10 mouse cellular contexts compared by ENCODE assay signal in the genomic region with DNA sequence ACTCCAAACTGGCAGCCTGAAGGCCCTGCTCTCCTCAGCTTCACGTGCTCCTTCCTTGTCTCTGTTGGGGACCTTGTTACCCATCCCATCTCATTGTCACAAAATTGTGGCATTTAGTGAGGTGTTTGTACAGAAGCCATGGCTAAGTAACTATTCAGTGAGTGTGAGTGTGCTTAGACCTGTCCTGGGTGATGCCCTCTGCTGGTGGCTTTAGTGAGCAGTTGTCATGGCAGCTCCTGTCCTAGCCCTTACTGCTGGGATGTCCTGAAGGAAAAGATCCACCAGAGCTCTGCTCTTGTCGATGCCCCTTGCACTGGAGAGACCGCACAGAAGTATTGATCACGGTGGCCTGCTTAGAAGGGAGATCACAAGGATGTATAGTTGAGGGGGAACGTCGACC. TPM values are rescaled to one million over a fixed set of nuclear protein-coding genes. Genes with fewer than 3 reads are reported as not detected.
A peak's percentile ranks its signal among the peaks of the same experiment; 100 is the strongest.
DNase-seq lines count a peak whose midpoint lies in the region; ATAC-seq and TF ChIP-seq lines count a peak whose summit lies in the region.
"Had no signal": no experiment of that assay in that cellular context is flagged by ENCODE, and none has a peak within 500 bp of the region (broad histone marks: within the 10 kb centered on the region; RNA-seq: fewer than 3 reads in every experiment).

No protein-coding gene starts in this region.

- no peaks in the 10 kb centered on the region; the same call in none of the 2 replicates for H3K36me3 ChIP-seq in embryonic facial prominence, embryonic 11.5 days (replicated peaks; ENCODE audit: control insufficient read depth, insufficient read depth, low read depth, low read length)
- H3K36me3 ChIP-seq in embryonic facial prominence, embryonic 10.5 days (replicated peaks), result peaks cover 79% of the 10 kb centered on the region
- peaks cover 33% of the 10 kb centered on the region for H3K36me3 ChIP-seq in lung, embryonic 16.5 days (ENCODE audit: control insufficient read depth, insufficient read depth, low read length)
- H3K36me3 ChIP-seq in splenic B cell, adult 2 months (ENCODE audit: control insufficient read depth, insufficient read depth, low read length, poor library complexity, severe bottlenecking), result peaks cover 10% of the 10 kb centered on the region

- H3K4me1 ChIP-seq in embryonic facial prominence, embryonic 11.5 days (ENCODE audit: control insufficient read depth, insufficient read depth, low read length), result no peaks in the 10 kb centered on the region
- H3K4me1 ChIP-seq in embryonic facial prominence, embryonic 10.5 days, result no peaks in the 10 kb centered on the region
- no peaks in the 10 kb centered on the region for H3K4me1 ChIP-seq in lung, embryonic 16.5 days (replicated peaks; ENCODE audit: control insufficient read depth, insufficient read depth, low read length)
- no peaks in the 10 kb centered on the region for H3K4me1 ChIP-seq in bone marrow macrophage, adult 2 months (ENCODE audit: control insufficient read depth, insufficient read depth, low read length)
- H3K4me1 ChIP-seq: embryonic facial prominence, embryonic 15.5 days had no signal

- peak; percentile 9 for DNase-seq in embryonic facial prominence, embryonic 11.5 days (ENCODE audit: low spot score)
- no peak for DNase-seq in embryonic facial prominence, embryonic 10.5 days (ENCODE audit: low spot score)
- DNase-seq in lung, postnatal 25 days (ENCODE audit: low spot score), result no peak
- DNase-seq in splenic B cell, adult 2 months (ENCODE audit: low read depth, low spot score), result peak; percentile 76
- DNase-seq in right cerebral cortex, adult 2 months (ENCODE audit: low spot score in 2 of 2), result no peak
- DNase-seq in layer of hippocampus, adult 9-10 months (ENCODE audit: low spot score), result no peak

- ATAC-seq in embryonic facial prominence, embryonic 11.5 days (replicated peaks; ENCODE audit: insufficient number of reproducible peaks, low FRiP score, low TSS enrichment, low read depth), result no peak
- ATAC-seq in lung, embryonic 16.5 days (ENCODE audit: low read depth), result peak; percentile 64; the same call in 1 of the 2 replicates
- ATAC-seq: midbrain, embryonic 16.5 days had no signal

- no peak overlapping the region for H3K9ac ChIP-seq in embryonic facial prominence, embryonic 11.5 days (replicated peaks; ENCODE audit: low read length)
- no peak overlapping the region for H3K9ac ChIP-seq in lung, embryonic 16.5 days (ENCODE audit: low read length)
- H3K9ac ChIP-seq: embryonic facial prominence, embryonic 15.5 days had no signal

- H3K27ac ChIP-seq in embryonic facial prominence, embryonic 11.5 days (replicated peaks; ENCODE audit: low read depth, low read length), result no peak overlapping the region
- no peak overlapping the region for H3K27ac ChIP-seq in embryonic facial prominence, embryonic 10.5 days (replicated peaks)
- H3K27ac ChIP-seq in lung, embryonic 16.5 days (ENCODE audit: low read length), result no peak overlapping the region
- no peak overlapping the region for H3K27ac ChIP-seq in bone marrow macrophage, adult 2 months (ENCODE audit: insufficient read depth, low read depth, low read length)
- H3K27ac ChIP-seq: embryonic facial prominence, embryonic 15.5 days had no signal

- no peak overlapping the region for H3K4me3 ChIP-seq in embryonic facial prominence, embryonic 11.5 days (ENCODE audit: low read depth, low read length)
- H3K4me3 ChIP-seq in embryonic facial prominence, embryonic 10.5 days, result no peak overlapping the region
- H3K4me3 ChIP-seq in lung, embryonic 16.5 days (ENCODE audit: low read length), result no peak overlapping the region
- no peak overlapping the region for H3K4me3 ChIP-seq in bone marrow macrophage, adult 2 months (ENCODE audit: insufficient read depth, low read length)
- H3K4me3 ChIP-seq: embryonic facial prominence, embryonic 15.5 days had no signal

- WGBS in embryonic facial prominence, embryonic 11.5 days, result 89% methylated on average over 6 of the region's 6 CpGs
- 90% methylated on average over 6 of the region's 6 CpGs for WGBS in embryonic facial prominence, embryonic 10.5 days
- WGBS in lung, embryonic 16.5 days, result 84% methylated on average over 6 of the region's 6 CpGs

- H3K9me3 ChIP-seq in embryonic facial prominence, embryonic 11.5 days (replicated peaks; ENCODE audit: control insufficient read depth, low read length), result no peaks in the 10 kb centered on the region
- H3K9me3 ChIP-seq in embryonic facial prominence, embryonic 10.5 days, result no peaks in the 10 kb centered on the region
- no peaks in the 10 kb centered on the region for H3K9me3 ChIP-seq in lung, embryonic 16.5 days (ENCODE audit: control insufficient read depth, low read length)
- H3K9me3 ChIP-seq: embryonic facial prominence, embryonic 15.5 days had no signal

- no peak overlapping the region for H3K4me2 ChIP-seq in embryonic facial prominence, embryonic 11.5 days (ENCODE audit: low read depth, low read length)
- no peak overlapping the region for H3K4me2 ChIP-seq in lung, embryonic 16.5 days (ENCODE audit: low read depth, low read length)
- H3K4me2 ChIP-seq: embryonic facial prominence, embryonic 15.5 days had no signal

- TF ChIP-seq CTCF in bone marrow macrophage, adult 2 months (IDR thresholded peaks at IDR 0.05; ENCODE audit: low read depth, low read length), result peak; percentile 47

- TF ChIP-seq POLR2A in bone marrow macrophage, adult 2 months (IDR thresholded peaks at IDR 0.05; ENCODE audit: borderline replicate concordance, low read depth, low read length), result no peak

- H3K27me3 ChIP-seq in embryonic facial prominence, embryonic 11.5 days (ENCODE audit: control insufficient read depth, insufficient read depth, low read length), result no peaks in the 10 kb centered on the region
- H3K27me3 ChIP-seq in embryonic facial prominence, embryonic 10.5 days (replicated peaks; ENCODE audit: low read depth, poor library complexity, severe bottlenecking), result no peaks in the 10 kb centered on the region
- no peaks in the 10 kb centered on the region for H3K27me3 ChIP-seq in lung, embryonic 16.5 days (ENCODE audit: control insufficient read depth, insufficient read depth, low read depth, low read length)
- H3K27me3 ChIP-seq in splenic B cell, adult 2 months (ENCODE audit: control insufficient read depth, insufficient read depth, low read length, poor library complexity, severe bottlenecking), result no peaks in the 10 kb centered on the region
- H3K27me3 ChIP-seq: embryonic facial prominence, embryonic 15.5 days had no signal

RNA-seq across cellular contexts. Expression of a gene that starts 7.0 kb away (rescaled TPM):
- 79.4 and 80.9 TPM in 2 replicates for polyA plus RNA-seq in embryonic facial prominence, embryonic 11.5 days (2014; fragmentation: Nextera tagmentation; extraction: Ambion mirVana)
- 78.7 and 80.1 TPM in 2 replicates for polyA plus RNA-seq in embryonic facial prominence, embryonic 10.5 days (2016; fragmentation: Nextera tagmentation; extraction: Ambion mirVana)
- 75.8 and 80.0 TPM in 2 replicates for polyA plus RNA-seq in lung, embryonic 16.5 days (2015; fragmentation: Nextera tagmentation; extraction: Ambion mirVana)
- polyA plus RNA-seq in bone marrow macrophage, adult 2 months (2012; ENCODE audit: insufficient read depth, insufficient read length, missing spikeins), result 111 TPM in 2 replicates

RNA-seq across cellular contexts. Expression of a gene that starts 11.1 kb away (rescaled TPM):
- polyA plus RNA-seq in embryonic facial prominence, embryonic 11.5 days (2014; fragmentation: Nextera tagmentation; extraction: Ambion mirVana), result 0.22 and 0.49 TPM in 2 replicates
- polyA plus RNA-seq in embryonic facial prominence, embryonic 10.5 days (2016; fragmentation: Nextera tagmentation; extraction: Ambion mirVana), result 1.6 and 2.2 TPM in 2 replicates
- polyA plus RNA-seq in lung, embryonic 16.5 days (2015; fragmentation: Nextera tagmentation; extraction: Ambion mirVana), result 1.9 and 2.0 TPM in 2 replicates
- polyA plus RNA-seq in bone marrow macrophage, adult 2 months (2012; ENCODE audit: insufficient read depth, insufficient read length, missing spikeins), result not detected in 2 replicates

RNA-seq across cellular contexts. Expression of a gene that starts 25.0 kb away (rescaled TPM):
- polyA plus RNA-seq in embryonic facial prominence, embryonic 11.5 days (2014; fragmentation: Nextera tagmentation; extraction: Ambion mirVana), result 0.32 and 0.63 TPM in 2 replicates
- 0.30 and 0.38 TPM in 2 replicates for polyA plus RNA-seq in embryonic facial prominence, embryonic 10.5 days (2016; fragmentation: Nextera tagmentation; extraction: Ambion mirVana)
- polyA plus RNA-seq in lung, embryonic 16.5 days (2015; fragmentation: Nextera tagmentation; extraction: Ambion mirVana), result 0.30 and 0.54 TPM in 2 replicates
- 1.6 TPM in 1 of 2 replicates, not detected in the other for polyA plus RNA-seq in bone marrow macrophage, adult 2 months (2012; ENCODE audit: insufficient read depth, insufficient read length, missing spikeins)
- polyA plus RNA-seq: midbrain, embryonic 16.5 days had no signal

RNA-seq across cellular contexts. Expression of a gene that starts 53.7 kb away (rescaled TPM):
- polyA plus RNA-seq in embryonic facial prominence, embryonic 11.5 days (2014; fragmentation: Nextera tagmentation; extraction: Ambion mirVana), result 0.17 and 0.34 TPM in 2 replicates
- 0.14 and 0.21 TPM in 2 replicates for polyA plus RNA-seq in embryonic facial prominence, embryonic 10.5 days (2016; fragmentation: Nextera tagmentation; extraction: Ambion mirVana)
- 9.0 and 11.8 TPM in 2 replicates for polyA plus RNA-seq in lung, embryonic 16.5 days (2015; fragmentation: Nextera tagmentation; extraction: Ambion mirVana)
- 1.8 and 2.2 TPM in 2 replicates for polyA plus RNA-seq in bone marrow macrophage, adult 2 months (2012; ENCODE audit: insufficient read depth, insufficient read length, missing spikeins)

Comparison
In these comparisons a context has a peak if more than half of its experiments do, and no peak if none do; other contexts are left out.
1. DNase-seq: peak in embryonic facial prominence, embryonic 11.5 days (single experiment) and splenic B cell, adult 2 months (single experiment); none in embryonic facial prominence, embryonic 10.5 days (single experiment), lung, postnatal 25 days (single experiment), right cerebral cortex, adult 2 months (0 of 2) and layer of hippocampus, adult 9-10 months (single experiment).